Mouse (Mus musculus): ENCODE measurements around the gene Blzf1.
A peak's percentile ranks its signal among the peaks of the same experiment; 100 is the strongest.

Gene Blzf1

GRCm38 (mm10) chr1:164292040-164292439, 15.2 kb downstream of the Blzf1 start:
- DNase-seq = no peak

DNA sequence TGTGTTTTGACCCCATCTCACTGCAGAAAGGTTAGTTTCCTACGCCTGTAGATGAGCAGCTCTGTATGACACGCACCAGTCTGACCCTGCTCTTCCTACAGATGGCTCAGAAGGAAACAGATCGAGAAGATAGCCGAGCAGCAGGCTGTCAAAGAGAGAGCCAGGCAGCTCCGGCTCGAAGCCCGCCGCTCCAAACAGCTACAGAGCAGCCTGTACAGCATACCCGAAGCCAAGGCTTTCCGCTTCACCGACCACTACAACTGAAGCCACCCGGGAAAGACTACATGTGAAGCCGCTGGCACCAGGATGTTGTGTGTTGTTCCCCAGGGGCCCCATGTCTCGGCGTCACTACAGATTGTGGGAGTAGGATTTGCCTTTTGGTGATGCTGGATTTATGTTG, 19.9 kb downstream of the Blzf1 start:
- no peak for DNase-seq

- no peak for DNase-seq
Measured at GRCm38 (mm10) chr1:164284007-164284406, 23.3 kb downstream of the Blzf1 start.

GRCm38 (mm10) chr1:164279332-164279731, 28.0 kb downstream of the Blzf1 start:
- peak; percentile 62 for DNase-seq

DNA sequence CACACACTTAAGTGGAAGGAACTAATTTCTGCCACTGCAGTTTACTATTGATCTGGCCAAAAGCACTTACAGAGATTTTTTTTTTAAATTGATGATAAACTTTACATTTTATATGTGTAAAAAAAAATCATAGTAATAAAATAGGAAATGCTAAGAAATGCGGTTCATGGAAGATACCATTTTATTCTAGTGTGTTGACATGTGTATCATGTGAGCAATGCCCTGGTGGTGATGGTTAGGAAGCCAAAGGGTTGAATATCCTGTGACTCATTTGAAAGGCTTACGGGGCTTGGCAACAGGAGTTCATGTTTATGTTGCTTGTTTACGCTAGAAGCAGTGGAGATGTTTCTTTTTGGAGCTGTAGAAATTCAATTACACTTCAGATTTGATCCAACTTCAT, 30.7 kb downstream of the Blzf1 start:
- no peak for DNase-seq

- DNase-seq = peak; percentile 99
Measured at GRCm38 (mm10) chr1:164275455-164275954, 31.8 kb downstream of the Blzf1 start, which contains the start of gene Ccdc181. Ccdc181 (plus strand) TSS chr1:164275585.

DNA sequence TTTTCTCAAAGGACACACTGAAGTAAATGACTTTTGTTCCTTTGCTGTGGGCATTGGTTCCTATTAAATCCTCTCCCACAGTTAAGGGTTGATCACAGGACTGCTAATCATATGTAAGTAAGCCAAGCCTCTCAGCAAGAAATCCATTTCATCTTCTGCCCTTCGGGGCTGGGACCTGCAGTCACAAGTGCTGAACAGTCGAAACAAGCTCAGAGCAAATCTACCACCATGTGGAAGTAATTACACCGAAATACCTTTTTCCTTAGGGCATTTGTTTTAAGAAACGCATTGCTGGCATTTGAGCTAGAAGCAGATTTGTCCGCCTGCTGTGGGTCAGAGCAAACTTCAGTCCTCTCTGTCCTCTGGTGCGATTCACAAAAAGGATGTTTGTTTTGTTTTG, 33.6 kb downstream of the Blzf1 start:
- no peak for DNase-seq

- no peak for DNase-seq
Measured at GRCm38 (mm10) chr1:164270941-164271340, 36.3 kb downstream of the Blzf1 start.

- DNase-seq = no peak
Measured at GRCm38 (mm10) chr1:164261553-164261952, 45.7 kb downstream of the Blzf1 start.

GRCm38 (mm10) chr1:164260171-164261028, 46.9 kb downstream of the Blzf1 start:
- DNase-seq = no peak

- no peak for DNase-seq
Measured at GRCm38 (mm10) chr1:164254836-164255235, 52.5 kb downstream of the Blzf1 start.

DNA sequence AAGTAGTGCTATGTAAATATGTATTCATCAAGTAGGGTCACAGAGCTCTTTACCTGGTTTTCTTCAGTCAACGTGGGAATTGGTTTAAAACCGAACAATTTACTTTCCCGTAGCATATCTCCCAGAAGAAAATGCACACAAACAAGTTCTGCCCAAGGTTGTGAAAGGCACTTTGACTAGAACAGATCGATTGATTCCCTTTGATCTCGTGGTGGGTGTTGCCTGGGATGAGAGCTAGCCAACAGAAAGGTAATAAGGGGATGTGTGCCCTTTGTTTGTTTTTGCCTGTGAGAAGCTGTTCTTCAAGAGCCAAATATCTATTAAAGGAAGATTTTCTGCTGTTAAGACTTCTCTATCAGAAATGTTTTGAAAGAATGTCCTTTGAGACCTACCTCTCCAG, 54.7 kb downstream of the Blzf1 start:
- no peak for DNase-seq

- DNase-seq = no peak
Measured at GRCm38 (mm10) chr1:164251438-164251837, 55.9 kb downstream of the Blzf1 start.

DNA sequence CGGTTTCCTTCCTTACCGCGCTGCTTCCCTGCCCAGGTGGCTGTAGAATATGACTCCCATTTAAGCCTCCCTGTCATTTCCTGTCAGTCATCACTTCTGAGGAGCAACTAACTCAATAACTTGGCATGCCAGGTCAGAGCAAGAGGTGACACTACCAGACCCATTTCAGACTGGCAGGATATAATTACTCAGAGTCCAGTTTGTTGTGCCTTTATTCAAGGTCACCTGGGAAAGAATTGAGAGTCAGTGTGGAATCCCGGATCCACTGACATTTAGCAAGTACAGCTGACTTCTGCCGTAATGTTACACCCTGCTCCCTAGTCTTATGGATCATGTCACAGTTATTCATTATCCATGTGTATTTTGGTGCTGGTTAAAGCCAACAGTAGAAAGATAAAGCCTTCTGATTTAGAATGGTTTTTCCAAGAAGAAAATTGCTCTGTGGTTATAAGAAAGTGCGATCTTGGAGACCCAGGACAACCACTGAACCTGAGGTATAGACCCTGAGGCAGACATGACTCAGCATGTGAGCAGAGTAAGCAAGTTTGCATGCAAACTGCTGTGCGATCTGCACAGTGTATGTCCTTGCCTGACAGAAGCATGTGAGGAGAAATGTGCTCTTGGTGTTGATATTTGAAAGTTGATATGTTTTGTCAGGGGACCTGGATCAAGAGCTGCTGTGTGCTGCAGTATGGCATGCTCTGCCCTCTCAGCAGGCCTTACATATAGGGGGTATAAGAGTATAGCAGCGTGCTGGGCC, 56.7 kb downstream of the Blzf1 start:
- no peak for DNase-seq

- DNase-seq = no peak
Measured at GRCm38 (mm10) chr1:164249332-164249711, 58.0 kb downstream of the Blzf1 start.

DNA sequence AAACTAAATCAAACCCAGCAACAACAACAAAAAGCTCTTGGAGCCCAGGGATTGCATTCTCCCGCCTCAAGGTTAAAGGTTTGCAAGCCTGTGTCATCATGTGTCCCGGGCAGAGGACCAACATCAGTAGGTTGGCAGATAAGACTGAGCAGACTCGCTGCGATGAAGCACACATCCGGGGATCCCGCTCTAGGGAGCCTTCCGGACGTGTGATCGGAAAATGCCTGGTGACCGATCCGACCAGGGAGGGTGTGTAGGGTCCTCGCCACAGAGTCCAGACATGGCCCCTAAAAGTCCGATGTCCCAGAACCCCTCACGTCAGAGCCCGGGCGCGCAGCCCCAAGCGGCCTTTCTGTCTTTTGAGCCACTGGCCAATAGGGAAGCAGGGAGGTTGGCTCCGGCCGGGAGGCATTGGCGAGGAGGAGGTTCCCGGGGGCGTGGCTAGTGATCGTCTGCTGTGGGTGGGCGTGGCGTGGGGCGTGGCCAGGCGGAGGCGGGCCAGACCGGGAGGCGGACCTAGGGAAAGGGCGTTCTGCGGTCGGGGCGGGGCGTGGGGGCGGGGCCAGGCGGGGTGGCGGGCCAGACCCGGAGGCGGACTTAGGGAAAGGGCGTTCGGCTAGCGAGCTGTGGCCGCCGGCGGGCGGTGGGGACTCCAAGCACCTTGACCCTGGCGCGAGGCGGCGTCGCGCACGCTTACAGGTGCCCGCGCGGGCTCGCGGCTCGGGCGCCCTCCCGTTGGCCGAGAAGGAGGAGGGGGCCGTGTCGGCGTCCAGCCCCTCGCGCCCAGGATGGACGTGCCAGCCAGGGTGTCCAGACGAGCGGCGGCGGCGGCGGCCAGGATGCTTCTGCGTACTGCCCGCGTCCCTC, 58.6 kb downstream of the Blzf1 start, which contains the start of gene Slc19a2:
Gene Slc19a2 (plus strand): TSS at position 582 of the 867 bp plus-strand sequence.
- peak; percentile 98 for DNase-seq

DNA sequence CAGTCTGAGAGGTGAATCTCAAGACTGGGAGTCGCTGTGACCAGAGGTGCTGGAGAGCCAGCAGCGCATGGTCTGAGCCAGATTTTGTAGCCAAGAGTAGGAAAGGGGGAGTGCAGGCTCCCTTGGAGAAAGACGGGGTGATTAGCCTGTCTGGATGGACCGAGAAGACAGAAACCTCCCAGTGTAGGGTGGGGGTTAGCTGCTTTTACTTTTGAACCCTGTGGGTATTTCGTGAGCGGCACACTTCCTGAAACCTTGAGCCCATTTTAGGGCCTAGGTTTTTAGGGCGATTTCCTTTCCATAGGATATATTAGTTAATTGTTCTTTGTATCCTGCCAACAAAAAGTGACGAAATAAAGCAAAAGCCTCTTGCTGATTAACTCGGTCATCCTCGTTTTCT, 59.3 kb downstream of the Blzf1 start:
- peak; percentile 12 for DNase-seq

GRCm38 (mm10) chr1:164247442-164247841, 59.8 kb downstream of the Blzf1 start:
- no peak for DNase-seq

GRCm38 (mm10) chr1:164242809-164243208, 64.5 kb downstream of the Blzf1 start:
- DNase-seq = no peak

DNA sequence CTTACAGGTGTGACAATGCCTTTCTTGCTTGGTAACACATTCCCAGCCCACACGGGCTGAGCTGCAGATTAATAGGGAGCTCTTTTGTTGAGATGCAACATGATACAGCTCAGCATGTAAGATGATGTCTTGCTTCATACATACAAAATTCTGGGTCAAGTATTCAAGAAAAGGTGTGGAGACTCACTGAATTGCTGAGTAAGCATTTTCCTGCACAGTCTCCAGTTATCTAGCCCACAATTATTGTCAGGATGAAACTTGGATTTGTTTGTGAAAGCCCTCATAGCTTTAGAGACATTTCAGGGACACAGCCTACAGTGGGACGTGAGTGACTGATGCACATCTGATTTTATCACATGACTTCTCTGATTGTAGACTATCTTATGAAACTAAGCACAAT, 65.8 kb downstream of the Blzf1 start:
- no peak for DNase-seq
